Mouse (Mus musculus): ENCODE measurements around the gene Hps5.
"Not testable (repeated sequence)": the region's sequence is repeated elsewhere in the genome, so short reads cannot be mapped to it uniquely, and the experiment has no call there.

Hps5 gene

GRCm38 (mm10) chr7:46795287-46796205, at the start of gene Hps5, which contains the start of gene Gtf2h1:
Gene Hps5, minus strand, starts transcription at chr7:46796064.
Gene Gtf2h1, plus strand, starts transcription at chr7:46796103.
- DNase-seq (ENCODE audit: low read depth, low spot score) = peak; percentile 93

- peak; percentile 76 for DNase-seq (ENCODE audit: low read depth, low spot score)
Measured at GRCm38 (mm10) chr7:46845211-46845977, 49.5 kb upstream of the Hps5 start.

GRCm38 (mm10) chr7:46843576-46843975, 47.7 kb upstream of the Hps5 start:
- DNase-seq (ENCODE audit: low read depth, low spot score) = no peak

DNA sequence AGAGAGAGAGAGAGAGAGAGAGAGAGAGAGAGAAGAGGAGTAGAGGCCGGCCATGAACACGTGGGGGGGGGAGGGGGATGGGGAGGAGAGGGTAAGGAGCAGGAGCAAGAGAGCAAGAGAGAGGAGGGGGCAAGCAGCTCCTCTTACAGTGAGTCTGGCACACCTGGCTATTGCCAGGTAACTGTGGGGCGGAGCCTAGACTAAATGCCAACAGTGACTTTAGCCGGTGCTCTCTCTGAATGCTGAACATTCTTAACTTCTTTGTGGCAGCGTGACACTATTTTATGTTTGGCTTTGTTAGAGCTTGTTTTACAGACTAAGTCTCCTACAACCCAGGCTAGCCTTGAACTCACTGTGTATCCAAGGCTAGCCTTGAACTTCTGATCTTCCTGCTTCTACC, 46.4 kb upstream of the Hps5 start:
- DNase-seq (ENCODE audit: low read depth, low spot score) = no peak

- no peak for DNase-seq (ENCODE audit: low read depth, low spot score)
Measured at GRCm38 (mm10) chr7:46840787-46841525, 45.1 kb upstream of the Hps5 start, which contains the start of gene Ldha. Gene Ldha, plus strand, starts transcription at chr7:46841475.

DNA sequence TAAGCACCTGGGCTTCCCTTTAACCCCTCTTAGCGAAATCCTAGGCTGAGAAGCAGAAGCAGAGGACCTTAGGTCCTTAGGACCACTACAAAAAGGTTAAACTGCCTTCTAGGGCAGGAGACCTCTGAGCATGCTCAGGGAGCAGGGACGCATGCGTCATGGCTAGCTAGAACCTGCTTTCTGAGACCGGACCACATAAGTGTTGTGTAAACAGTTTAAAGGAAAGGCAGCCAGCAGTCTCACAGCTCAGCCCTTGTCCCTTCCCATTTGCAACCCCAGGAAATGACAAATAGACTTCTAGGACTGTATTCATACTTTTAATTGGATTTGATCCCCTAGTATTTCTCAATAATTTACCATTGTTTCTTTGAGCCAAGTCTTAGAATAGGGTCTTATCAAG, 44.5 kb upstream of the Hps5 start:
- no peak for DNase-seq (ENCODE audit: low read depth, low spot score)

DNA sequence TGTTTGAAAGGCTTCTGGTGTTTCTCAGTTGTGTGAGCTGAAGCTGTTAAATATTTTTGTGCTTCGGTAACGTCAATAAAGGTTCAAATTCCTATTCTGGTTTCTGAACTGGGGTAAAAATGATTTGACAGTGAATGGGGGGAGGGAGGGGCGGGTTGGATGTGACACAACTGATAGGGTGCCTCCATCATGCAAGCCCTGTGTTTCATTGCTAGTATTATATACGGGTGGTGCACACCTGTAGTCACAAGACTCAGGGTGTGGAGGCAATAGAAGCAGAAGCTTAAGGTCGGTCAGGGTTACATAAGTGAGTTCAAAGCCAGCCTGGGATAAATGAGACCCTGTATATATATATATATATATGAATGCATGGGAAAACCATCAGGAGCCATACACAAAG, 44.0 kb upstream of the Hps5 start:
- no peak for DNase-seq (ENCODE audit: low read depth, low spot score)

- DNase-seq (ENCODE audit: low read depth, low spot score) = no peak
Measured at GRCm38 (mm10) chr7:46839446-46839845, 43.6 kb upstream of the Hps5 start.

GRCm38 (mm10) chr7:46838891-46839302, 43.0 kb upstream of the Hps5 start:
- peak; percentile 84 for DNase-seq (ENCODE audit: low read depth, low spot score)

DNA sequence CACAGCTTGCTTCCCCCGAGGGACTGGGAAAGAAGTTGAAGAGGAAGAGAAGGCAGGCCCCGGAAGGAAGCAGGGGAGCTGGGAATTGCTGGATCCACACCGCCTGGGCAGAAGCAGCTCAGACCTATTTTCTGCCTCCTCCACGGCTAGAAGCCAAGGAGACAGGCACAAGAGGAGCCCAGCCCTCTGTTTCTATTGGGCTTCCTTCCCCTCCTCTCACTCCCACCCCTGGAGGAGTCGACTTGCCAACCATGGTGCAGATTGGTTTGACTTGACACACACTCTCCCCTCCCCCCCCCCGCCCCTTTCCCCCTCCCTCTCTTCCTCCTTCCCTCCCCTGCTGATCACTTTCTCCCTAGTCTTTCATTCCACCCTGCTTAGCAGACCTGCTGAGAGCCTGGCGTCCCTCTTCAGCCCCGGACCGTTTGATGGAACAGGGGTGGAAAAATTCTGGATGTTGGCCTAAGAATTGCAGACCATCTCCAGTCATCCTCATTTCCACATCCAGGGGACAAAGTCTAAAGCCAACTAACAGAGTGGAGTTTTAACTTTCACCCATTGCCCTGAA, 42.3 kb upstream of the Hps5 start:
- peak; percentile 43 for DNase-seq (ENCODE audit: low read depth, low spot score)

GRCm38 (mm10) chr7:46837073-46837472, 41.2 kb upstream of the Hps5 start:
- DNase-seq (ENCODE audit: low read depth, low spot score) = no peak

GRCm38 (mm10) chr7:46836357-46836756, 40.5 kb upstream of the Hps5 start:
- no peak for DNase-seq (ENCODE audit: low read depth, low spot score)

DNA sequence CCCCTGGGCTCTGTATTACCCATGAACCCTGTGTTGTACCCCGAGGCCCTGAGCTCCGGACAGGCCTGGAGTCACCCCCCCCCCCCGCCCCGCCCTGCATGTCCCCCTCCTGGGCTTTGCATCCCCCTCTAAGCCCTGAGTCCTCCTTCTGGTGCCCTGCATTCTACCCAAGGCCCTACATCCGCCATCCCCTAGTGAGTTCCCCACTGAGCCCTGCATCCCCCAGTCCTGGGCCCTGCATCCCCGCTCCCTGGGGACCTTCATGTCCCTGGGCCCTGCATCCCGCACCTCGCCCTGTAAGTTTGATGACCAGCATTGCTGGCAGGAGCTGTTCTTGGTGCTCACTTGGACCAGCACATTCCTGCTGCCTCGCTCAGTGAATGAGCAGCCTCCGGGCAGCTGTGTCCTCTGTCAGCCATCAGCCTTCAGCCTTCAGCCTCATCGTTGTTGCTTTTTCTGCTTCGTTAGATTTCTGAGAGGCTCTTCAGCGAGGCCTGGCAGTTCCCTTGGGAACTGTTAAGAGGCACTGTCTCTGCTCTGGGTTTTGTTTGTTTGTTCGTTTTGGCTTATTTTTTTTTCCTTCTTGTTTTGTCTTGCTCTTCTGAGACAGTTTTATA, 39.2 kb upstream of the Hps5 start:
- no peak for DNase-seq (ENCODE audit: low read depth, low spot score)

DNA sequence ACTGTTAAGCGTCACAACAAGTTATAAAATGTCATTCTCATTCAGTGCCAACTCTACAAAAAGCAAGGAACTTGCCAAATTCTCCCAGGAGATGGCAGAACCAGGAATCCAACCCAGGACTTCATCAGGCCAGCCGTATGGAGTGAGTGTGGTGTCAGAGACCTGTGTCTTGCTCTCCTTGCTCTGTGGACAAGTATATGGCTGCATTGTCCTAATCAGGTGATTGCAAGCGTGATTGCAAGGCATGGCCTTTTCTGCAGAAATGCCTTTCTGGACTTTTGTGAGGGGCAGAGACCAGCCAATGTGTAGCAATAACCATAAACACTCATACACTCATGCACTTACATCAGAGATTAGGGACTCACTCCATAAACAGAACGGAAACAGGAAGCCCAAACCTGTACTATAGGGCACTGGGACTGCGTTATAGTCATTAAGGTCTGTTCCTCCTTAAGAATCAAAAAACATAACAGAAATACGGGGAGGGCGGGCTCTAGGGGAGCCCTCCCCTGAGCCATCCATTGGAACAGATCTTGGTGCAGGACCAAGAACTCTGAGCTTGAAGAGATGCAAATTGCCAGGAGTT, 37.9 kb upstream of the Hps5 start:
- no peak for DNase-seq (ENCODE audit: low read depth, low spot score)

- no peak for DNase-seq (ENCODE audit: low read depth, low spot score)
Measured at GRCm38 (mm10) chr7:46833266-46833665, 37.4 kb upstream of the Hps5 start.

DNA sequence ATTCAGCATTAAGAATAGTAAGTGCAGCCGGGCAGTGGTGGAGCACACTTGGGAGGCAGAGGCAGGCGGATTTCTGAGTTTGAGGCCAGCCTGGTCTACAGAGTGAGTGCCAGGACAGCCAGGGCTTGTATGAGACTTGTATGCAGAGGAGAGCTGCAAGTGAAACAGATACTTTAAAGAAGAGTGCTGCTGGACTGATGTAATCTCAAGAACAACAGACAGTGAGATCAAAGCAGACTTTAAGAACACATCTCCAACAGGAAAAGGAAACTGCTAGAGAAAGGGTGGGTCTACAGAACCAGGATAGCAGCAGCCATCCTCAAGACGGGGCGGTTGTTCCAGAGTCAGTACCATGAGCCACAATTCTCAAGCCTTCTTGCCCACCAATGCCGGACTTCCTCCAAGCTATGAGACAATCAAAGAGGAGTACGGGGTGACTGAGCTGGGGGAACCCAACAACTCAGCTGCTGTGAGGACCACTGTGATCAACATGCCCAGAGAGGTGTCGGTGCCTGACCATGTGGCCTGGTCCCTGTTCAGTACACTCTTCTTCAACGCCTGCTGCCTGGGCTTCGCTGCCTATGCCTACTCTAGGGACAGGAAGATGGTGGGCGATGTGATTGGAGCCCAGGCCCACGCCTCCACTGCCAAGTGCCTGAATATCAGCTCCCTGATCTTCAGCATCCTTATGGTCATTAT, 36.4 kb upstream of the Hps5 start:
- not testable (repeated sequence) for DNase-seq (ENCODE audit: low read depth, low spot score)

DNA sequence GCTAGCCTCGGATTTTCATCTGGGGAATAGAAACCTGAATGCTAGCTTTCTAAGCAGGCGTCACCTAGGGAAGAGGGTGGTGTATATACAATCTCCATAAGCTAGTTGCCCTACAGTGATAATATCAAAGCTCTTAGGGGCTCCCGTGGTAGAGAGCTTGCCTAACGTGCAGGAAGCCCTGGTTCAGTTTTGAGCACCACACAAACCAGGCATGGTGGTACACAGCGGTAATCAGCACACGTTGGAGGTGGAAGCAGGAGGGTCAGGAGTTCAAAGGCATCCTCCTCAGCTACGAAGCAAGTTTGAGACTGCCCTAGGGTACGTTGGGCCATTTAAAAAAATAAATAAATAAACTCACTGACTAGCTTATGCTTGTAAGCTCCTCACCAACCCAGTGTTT, 35.8 kb upstream of the Hps5 start:
- DNase-seq (ENCODE audit: low read depth, low spot score) = no peak

DNA sequence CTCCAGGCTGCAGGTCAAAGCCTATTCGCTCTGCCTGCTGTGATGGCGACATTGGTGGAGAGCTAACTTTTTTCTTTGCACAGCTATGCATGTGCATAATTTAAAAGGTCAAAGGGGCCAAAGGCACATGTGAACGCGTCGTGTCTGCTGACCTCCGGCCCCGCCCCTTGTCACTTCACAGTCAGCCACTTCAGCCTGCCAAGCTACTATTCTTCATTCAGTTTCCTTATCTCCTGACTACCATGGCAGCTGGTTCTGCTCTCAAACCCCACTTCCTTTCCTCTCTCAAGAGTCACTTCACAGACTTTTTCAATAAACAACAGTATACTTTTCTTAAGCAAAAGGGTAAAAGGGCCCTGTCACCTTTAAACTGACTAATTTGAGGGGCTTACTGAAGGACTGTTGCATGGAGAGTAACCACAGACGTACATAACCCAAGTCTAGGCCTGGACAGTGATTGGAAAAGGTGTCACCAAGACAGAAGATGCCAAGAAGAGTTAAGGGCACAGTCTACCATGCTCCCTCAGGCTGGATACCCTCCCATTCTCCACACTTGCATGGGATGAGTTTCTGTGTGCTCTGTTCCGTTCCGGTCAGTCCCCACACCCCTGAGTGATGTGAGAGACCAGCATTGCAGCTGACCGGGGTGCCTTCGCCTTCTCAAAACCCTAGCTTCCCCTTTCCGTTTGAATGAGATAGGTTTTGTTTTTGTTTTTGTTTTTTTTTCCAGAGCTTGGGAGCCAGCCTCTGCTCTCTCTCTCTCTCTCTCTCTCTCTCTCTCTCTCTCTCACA, 35.1 kb upstream of the Hps5 start:
- DNase-seq (ENCODE audit: low read depth, low spot score) = no peak

DNA sequence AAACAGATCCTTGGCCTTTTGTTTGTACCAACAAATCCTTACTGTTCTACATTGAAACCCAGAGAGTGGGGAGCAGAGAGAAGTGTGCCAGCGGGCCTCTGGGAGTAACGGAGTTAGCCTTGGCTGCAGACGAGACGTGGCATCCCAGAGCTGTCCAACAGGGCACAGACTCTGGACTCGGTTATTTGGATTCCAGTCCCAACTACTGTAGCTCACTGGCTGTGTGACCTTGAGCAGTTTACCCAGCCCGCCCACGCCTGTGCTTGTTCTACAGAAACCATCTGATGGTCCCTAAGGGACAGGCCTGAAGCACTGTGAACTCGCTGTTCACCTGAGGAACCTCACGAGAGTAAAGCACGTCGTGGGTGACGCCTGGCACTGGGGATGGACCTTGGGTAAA, 34.0 kb upstream of the Hps5 start:
- no peak for DNase-seq (ENCODE audit: low read depth, low spot score)

All from brain, embryonic 18.5 days (tissue).